Mouse (Mus musculus): ENCODE results near the gene Ppp2r3a.

- TF ChIP-seq CTCF (conservative IDR thresholded peaks at IDR 0.05; ENCODE audit: low read length), result no peak
- no peak for TF ChIP-seq POU5F1 (IDR thresholded peaks at IDR 0.05; ENCODE audit: borderline replicate concordance, low read length)
- TF ChIP-seq NANOG (IDR thresholded peaks at IDR 0.05; ENCODE audit: borderline replicate concordance, low read length), result no peak
Measured at GRCm38 (mm10) chr9:101114182-101114884, 137.3 kb downstream of the Ppp2r3a start.

Data from E14TG2a.4 (cell line).